Mouse (Mus musculus) left cerebral cortex, adult 18-20 months (tissue): ENCODE data around the gene Gli2. TPM values are rescaled to one million over a fixed set of nuclear protein-coding genes. Genes with fewer than 3 reads are reported as not detected.

Source experiments
- DNase-seq, 2 experiments: peaks; one replicate each; pipeline ENCODE4 v3.0.0; 2021 to 2022; ENCODE audit warnings: low spot score in 2 of 2, mixed read lengths in 1 of 2
- total RNA-seq, 2 experiments: library from RNA; stranded (reverse); gene quantifications; 2 replicates each; pipeline ENCODE4 v1.2.3; 2021

Gene Gli2
- total RNA-seq, 2 experiments from 2014 or later = 2.5 to 3.1 TPM

GRCm38 (mm10) chr1:119003852-119004398 is 49.5 kb downstream of the Gli2 start:
- no peak for DNase-seq

DNA sequence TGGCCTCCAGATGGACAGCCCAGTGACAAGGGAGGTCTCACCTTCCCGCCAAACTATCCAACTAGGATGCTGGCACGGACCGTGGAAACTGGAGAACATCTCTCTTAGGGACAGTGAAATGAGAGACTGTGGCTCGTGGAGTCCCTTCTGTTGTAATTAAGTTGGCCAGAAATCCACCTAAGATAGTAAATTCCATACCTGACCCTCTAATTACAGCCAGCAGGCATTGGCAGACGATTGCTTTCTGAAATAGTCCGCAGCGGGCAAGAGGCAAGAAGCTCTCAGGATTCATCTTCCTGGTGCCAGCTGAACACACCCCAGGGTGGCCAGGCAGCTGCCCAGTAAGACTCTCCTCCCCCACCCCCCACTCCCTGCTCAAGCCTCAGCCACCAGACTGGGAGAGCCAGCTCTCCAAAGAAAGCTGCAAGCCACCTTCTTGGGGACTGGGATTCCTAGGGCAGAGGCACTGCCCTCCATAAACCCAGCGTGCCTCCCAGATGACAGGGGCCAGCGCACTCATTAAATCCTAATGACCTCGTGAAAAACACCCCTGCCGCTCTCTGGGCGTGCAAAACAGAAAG is 51.9 kb downstream of the Gli2 start:
- DNase-seq = no peak

- no peak for DNase-seq
These were observed 58.8 kb downstream of the Gli2 start for GRCm38 (mm10) chr1:118994482-118995105.

GRCm38 (mm10) chr1:118993775-118994174 is 59.6 kb downstream of the Gli2 start:
- DNase-seq = no peak

GRCm38 (mm10) chr1:118988331-118988730 is 65.1 kb downstream of the Gli2 start:
- no peak for DNase-seq

- no peak for DNase-seq
These were observed 65.9 kb downstream of the Gli2 start for GRCm38 (mm10) chr1:118987538-118987937.

DNA sequence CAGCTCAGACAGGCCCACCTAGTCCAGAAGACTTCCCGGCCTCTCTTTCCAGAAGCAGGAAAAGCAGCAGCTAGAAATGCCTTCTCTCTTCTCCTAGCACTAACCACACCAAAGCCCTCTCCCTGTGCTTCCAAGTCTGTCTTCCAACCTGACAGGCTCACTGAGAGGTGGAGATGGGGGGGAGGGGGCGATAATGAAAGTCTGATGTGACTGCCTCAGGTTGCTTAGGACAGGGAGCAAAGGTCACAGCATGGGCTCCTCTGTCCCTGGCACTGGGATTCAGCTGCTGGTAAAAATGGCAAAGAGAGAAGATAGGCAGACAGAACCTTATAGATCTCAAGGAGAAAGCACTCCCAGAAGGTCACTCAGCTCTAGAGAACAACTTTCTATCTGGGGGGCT is 70.0 kb downstream of the Gli2 start:
- DNase-seq = no peak

GRCm38 (mm10) chr1:118982805-118983211 is 70.6 kb downstream of the Gli2 start:
- DNase-seq = no peak

DNA sequence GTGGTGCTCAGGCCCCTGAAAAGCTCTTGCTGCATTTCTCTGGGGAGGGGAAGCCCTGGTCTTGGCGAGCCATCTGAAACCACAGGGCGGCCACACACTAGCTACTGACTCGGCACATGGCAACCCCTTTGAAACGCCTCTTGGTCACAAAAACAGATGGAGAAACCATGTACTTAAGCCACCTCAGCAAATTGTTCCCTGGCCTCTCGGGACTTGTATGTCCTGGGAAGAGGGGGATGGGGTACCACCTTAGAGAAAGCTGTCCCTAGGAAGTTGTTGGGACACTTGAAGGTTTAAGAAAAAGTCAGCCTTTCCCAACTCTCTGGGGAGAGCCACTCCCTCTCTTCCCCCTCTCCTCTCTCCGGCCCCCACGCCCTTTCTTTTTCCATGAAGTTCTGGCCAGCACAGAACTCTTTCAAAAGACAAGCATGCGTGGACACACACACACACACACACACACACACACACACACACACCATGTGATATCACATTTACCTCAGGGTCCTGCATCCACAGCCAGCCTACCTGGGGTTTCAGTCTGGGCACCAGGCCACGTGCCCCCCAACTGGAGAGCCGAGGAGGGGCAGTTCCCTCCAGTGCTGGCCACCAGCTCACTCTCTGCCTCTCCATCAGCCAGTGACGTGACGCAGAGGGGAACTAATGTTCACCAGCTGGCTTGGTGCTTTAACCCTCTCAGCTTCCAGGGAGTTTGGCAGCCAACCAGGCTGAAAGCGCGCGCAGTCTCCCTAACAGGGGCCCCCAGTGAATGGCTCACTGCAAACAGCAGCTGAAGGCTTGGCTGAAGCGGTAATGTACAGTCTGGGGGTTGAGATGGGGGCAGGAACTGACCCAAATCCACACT is 71.2 kb downstream of the Gli2 start:
- peak; percentile 5 to 9 for DNase-seq

GRCm38 (mm10) chr1:118980636-118981035 is 72.8 kb downstream of the Gli2 start:
- DNase-seq = peak in 1 of 2 experiments; percentile 12

DNA sequence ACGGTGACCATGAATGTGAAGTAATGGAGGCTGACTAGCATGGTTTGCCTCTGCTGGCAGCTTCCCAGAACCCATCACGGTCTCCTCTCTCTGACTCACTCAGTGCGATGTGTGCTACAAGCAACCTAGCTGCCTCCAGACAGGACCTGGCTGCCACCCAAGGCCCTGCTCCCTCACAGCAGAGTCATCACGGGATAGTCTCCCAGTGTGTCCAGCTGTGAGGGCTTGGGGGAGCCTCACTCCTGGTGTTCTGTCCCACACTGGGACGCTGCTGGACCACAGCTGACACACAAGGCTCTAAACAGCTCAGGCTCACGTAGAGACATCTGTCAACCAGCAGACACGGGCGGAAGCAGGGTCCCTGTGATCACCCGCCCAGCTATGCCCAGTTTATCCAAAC is 76.8 kb downstream of the Gli2 start:
- peak; percentile 46 to 59 for DNase-seq

- DNase-seq = no peak
These were observed 78.0 kb downstream of the Gli2 start for GRCm38 (mm10) chr1:118975376-118975775.

- no peak for DNase-seq
These were observed 83.4 kb downstream of the Gli2 start for GRCm38 (mm10) chr1:118970068-118970467.

GRCm38 (mm10) chr1:118969409-118969808 is 84.0 kb downstream of the Gli2 start:
- DNase-seq = no peak

DNA sequence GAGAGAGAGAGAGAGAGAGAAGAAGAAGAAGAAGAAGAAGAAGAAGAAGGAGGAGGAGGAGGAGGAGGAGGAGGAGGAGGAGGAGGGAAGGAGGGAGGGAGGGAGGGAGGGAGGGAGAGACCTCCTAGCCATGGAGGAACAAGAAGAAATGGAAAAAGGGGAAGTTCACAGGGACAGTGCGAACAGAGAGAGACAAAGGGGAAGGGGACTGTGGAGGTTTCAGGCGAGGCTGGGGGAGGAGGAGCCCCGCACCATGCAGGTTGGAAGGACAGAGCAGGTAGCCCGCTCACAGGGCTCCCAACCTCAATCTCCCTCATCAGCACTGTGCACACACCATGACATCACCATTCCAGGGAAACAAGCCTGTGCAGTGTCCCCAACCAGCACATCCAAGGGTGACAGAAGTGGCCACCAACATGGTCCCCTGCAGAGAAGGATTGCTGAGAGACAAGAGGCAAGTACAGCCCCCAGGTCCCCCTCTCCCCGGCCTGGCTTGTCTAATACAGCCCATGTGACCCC is 84.7 kb downstream of the Gli2 start:
- DNase-seq = no peak

DNA sequence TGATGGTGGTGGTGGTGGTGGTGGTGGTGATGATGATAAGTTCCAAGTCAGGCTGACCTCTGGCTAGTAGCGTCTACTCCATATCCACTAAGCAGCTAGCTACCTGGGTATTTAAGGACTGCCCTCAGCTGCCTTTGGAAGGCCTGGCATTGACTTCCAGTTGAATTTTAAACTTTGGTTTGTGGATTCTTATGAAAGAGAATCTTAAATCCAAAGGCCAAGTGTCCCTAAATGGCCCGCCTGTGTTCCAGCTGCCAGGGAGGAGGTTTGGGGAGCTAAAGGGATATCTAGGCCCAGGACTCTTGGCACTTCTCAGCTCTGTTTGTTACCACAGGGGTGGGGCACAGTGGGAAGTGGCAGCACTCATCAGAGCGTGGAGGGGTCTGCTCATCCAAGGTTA is 85.4 kb downstream of the Gli2 start:
- DNase-seq = no peak

- no peak for DNase-seq
These were observed 86.1 kb downstream of the Gli2 start for GRCm38 (mm10) chr1:118967281-118967680.

GRCm38 (mm10) chr1:118958644-118959043 is 94.8 kb downstream of the Gli2 start:
- DNase-seq = no peak

- no peak for DNase-seq
These were observed 97.6 kb downstream of the Gli2 start for GRCm38 (mm10) chr1:118955791-118956190.

DNA sequence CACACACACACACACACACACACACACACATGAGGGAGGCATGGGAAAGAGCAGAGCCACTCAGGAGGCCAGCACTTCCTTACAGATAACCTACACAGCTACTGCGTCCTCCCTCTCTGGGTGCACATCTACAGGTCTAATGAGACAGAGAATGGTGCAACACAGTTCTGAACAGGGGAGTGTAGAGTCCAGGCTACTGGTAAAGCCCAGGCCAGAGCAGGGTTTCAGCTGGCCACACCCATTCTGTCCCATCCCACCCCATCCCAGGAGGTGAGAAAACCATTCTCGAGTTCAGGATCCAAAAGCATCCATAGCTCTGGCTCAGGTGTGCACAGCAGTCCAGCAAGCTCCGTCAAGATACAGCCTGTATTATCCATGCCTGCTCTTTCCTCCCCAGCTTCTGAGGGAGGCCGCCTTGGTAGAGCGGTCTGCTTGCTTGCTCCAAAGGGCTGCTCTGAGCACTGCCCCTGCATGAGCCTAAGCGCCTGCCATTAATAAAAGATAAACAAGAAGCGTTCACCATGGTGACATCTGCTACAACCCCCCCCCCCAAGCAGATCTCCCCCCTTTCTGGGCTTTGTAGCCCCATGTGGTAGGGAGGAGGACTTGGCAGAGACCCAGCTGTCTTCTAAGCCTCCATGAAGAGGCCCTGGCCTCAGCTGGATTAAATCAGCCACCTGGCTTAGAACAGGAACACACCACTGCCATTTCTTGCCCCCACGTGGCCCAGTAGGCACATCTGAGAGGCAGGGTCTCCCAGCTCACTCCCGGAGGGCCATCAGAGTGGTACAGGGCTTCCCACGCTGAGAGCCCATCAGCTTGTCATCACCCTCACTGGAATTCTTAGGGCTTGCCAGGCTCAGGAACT is 98.8 kb downstream of the Gli2 start:
- DNase-seq = no peak

GRCm38 (mm10) chr1:118953031-118953430 is 100.4 kb downstream of the Gli2 start:
- no peak for DNase-seq
